Mouse (Mus musculus): ENCODE measurements around the gene Snx8.
"Not testable (repeated sequence)": the region's sequence is repeated elsewhere in the genome, so short reads cannot be mapped to it uniquely, and the experiment has no call there.

Snx8 gene

GRCm38 (mm10) chr5:140384462-140384861 lies 4.6 kb downstream of the Snx8 start:
- DNase-seq (ENCODE audit: low spot score) = no peak

GRCm38 (mm10) chr5:140383559-140383958 lies 5.5 kb downstream of the Snx8 start:
- no peak for DNase-seq (ENCODE audit: low spot score)

GRCm38 (mm10) chr5:140382688-140383087 lies 6.4 kb downstream of the Snx8 start:
- no peak for DNase-seq (ENCODE audit: low spot score)

GRCm38 (mm10) chr5:140381156-140381555 lies 7.9 kb downstream of the Snx8 start:
- DNase-seq (ENCODE audit: low spot score) = no peak

GRCm38 (mm10) chr5:140379299-140379698 lies 9.8 kb downstream of the Snx8 start:
- no peak for DNase-seq (ENCODE audit: low spot score)

- DNase-seq (ENCODE audit: low spot score) = no peak
Observed at GRCm38 (mm10) chr5:140378121-140378853, 10.8 kb downstream of the Snx8 start.

- no peak for DNase-seq (ENCODE audit: low spot score)
Observed at GRCm38 (mm10) chr5:140375249-140375829, 13.7 kb downstream of the Snx8 start.

- DNase-seq (ENCODE audit: low spot score) = no peak
Observed at GRCm38 (mm10) chr5:140374226-140374625, 14.8 kb downstream of the Snx8 start.

- DNase-seq (ENCODE audit: low spot score) = no peak
Observed at GRCm38 (mm10) chr5:140373711-140374110, 15.4 kb downstream of the Snx8 start.

GRCm38 (mm10) chr5:140371671-140372070 lies 17.4 kb downstream of the Snx8 start:
- no peak for DNase-seq (ENCODE audit: low spot score)

- DNase-seq (ENCODE audit: low spot score) = no peak
Observed at GRCm38 (mm10) chr5:140370446-140371254, 18.4 kb downstream of the Snx8 start.

GRCm38 (mm10) chr5:140369466-140369865 lies 19.6 kb downstream of the Snx8 start:
- no peak for DNase-seq (ENCODE audit: low spot score)

- DNase-seq (ENCODE audit: low spot score) = no peak
Observed at GRCm38 (mm10) chr5:140368926-140369325, 20.1 kb downstream of the Snx8 start.

GRCm38 (mm10) chr5:140368126-140368525 lies 20.9 kb downstream of the Snx8 start:
- not testable (repeated sequence) for DNase-seq (ENCODE audit: low spot score)

- DNase-seq (ENCODE audit: low spot score) = no peak
Observed at GRCm38 (mm10) chr5:140364415-140364814, 24.6 kb downstream of the Snx8 start.

GRCm38 (mm10) chr5:140359930-140360674 lies 29.0 kb downstream of the Snx8 start:
- DNase-seq (ENCODE audit: low spot score) = no peak

- DNase-seq (ENCODE audit: low spot score) = no peak
Observed at GRCm38 (mm10) chr5:140357466-140357865, 31.6 kb downstream of the Snx8 start.

GRCm38 (mm10) chr5:140355934-140356333 lies 33.1 kb downstream of the Snx8 start:
- no peak for DNase-seq (ENCODE audit: low spot score)

GRCm38 (mm10) chr5:140352352-140352751 lies 36.7 kb downstream of the Snx8 start:
- no peak for DNase-seq (ENCODE audit: low spot score)

- no peak for DNase-seq (ENCODE audit: low spot score)
Observed at GRCm38 (mm10) chr5:140350731-140351497, 38.1 kb downstream of the Snx8 start.

- no peak for DNase-seq (ENCODE audit: low spot score)
Observed at GRCm38 (mm10) chr5:140349882-140350281, 39.2 kb downstream of the Snx8 start.
